Mouse (Mus musculus) midbrain, embryonic 12.5 days (tissue): ENCODE data around the gene Hoxd9. TPM values are rescaled to one million over a fixed set of nuclear protein-coding genes. Genes with fewer than 3 reads are reported as not detected.

Experiments
- ATAC-seq: fragments of 200-750 bp; cut with Nextera tagmentation; 2 replicates; pipeline ENCODE4 v1.8.0; 2017; ENCODE audit warnings: low read depth, moderate TSS enrichment, moderate library complexity; ENCODE audit not compliant: low FRiP score
- H3K27ac ChIP-seq: fragments of 300-500 bp; sonication (generic); replicated peaks from 2 replicates; pipeline ENCODE4 v1.5.1; 2016; ENCODE audit warnings: mild to moderate bottlenecking
- H3K27me3 ChIP-seq: fragments of 300-500 bp; sonication (generic); 2 replicates; pipeline ENCODE4 v1.6.1; 2016; ENCODE audit warnings: mild to moderate bottlenecking
- H3K36me3 ChIP-seq: fragments of 300-500 bp; sonication (generic); 2 replicates; pipeline ENCODE4 v1.6.1; 2016
- H3K4me1 ChIP-seq: fragments of 300-500 bp; sonication (generic); 2 replicates; pipeline ENCODE4 v1.6.1; 2016
- H3K4me2 ChIP-seq: fragments of 300-500 bp; sonication (generic); replicated peaks from 2 replicates; pipeline ENCODE4 v1.6.1; 2016; ENCODE audit warnings: mild to moderate bottlenecking, moderate library complexity
- H3K4me3 ChIP-seq: fragments of 300-500 bp; sonication (generic); 2 replicates; pipeline ENCODE4 v1.5.1; 2016; ENCODE audit warnings: mild to moderate bottlenecking
- H3K9ac ChIP-seq: fragments of 300-500 bp; sonication (generic); replicated peaks from 2 replicates; pipeline ENCODE4 v1.6.1; 2016; ENCODE audit warnings: mild to moderate bottlenecking, moderate library complexity
- H3K9me3 ChIP-seq: fragments of 300-500 bp; sonication (generic); 2 replicates; pipeline ENCODE4 v1.6.1; 2016; ENCODE audit warnings: mild to moderate bottlenecking
- WGBS: fragments of 180-500 bp; shearing (Covaris S2); methylation state at CpG from one replicate; pipeline ENCODE4 v1.1.7; 2016; 5-methylcytosine and 5-hydroxymethylcytosine counted together
- polyA plus RNA-seq: library from polyadenylated mRNA; unstranded; fragments of >200 nt; fragmentation: Nextera tagmentation; extraction: Ambion mirVana; gene quantifications from 2 replicates; pipeline ENCODE4 v1.2.1, GENCODE M21; 2016

Hoxd9 gene
- polyA plus RNA-seq, result not detected in 2 replicates

DNA sequence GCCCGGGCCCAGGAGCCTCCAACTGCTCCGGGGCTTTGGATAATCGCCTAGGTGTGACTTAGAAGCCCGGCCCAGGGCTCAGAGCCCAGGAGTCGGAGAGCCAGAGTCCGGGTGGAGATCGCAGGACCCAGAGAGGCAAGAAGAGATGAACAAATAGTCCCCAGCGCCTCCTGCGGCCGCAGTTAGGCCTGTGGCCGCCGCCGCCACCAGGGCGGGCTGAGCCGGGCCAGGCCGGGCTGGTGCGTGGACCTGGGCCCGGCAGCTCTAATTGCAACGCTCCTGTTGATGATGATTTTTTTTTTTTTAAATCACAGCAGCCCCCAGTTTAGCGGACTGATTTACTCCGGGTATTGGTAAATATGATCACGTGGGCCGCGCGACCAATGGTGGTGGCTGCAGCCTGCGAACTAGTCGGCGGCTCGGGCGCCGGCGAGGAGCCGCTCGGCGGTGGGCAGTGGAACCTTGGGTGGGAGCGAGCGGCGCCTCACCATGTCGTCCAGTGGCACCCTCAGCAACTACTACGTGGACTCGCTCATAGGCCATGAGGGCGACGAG is at the start of gene Hoxd9:
Gene Hoxd9, plus strand, starts transcription at position 161 of the 555 bp plus-strand sequence.
- Histone ChIP-seq H3K9ac (no peak within 1 kb of the TSS), H3K27ac (no peak within 1 kb of the TSS), H3K4me3 (peak within 1 kb of the TSS; percentile 35), H3K36me3 (no peaks in the 10 kb centered on the region), H3K4me1 (peaks cover 14% of the 10 kb centered on the region), H3K4me2 (peak within 1 kb of the TSS; percentile 53), H3K27me3 (peaks cover 95% of the 10 kb centered on the region), H3K9me3 (no peaks in the 10 kb centered on the region)
- peak; percentile 78 for ATAC-seq
- under 1% methylated on average over 43 of the region's 43 CpGs for WGBS

DNA sequence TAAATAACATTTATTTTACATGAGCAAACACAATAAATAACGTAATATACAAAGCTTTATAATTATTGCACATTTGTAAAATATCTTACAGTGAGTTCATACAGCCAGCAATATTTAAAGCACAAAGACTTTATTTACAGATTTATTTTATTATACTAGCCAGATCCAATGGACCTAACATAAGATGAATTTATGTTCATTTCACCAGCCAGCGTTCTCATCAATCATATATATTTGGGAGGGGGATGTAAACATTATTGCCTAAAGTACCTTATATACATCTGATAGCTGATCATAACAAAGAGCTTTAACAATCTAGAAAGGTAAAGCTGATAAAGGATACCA is 44.6 kb upstream of the Hoxd9 start:
- Histone ChIP-seq H3K36me3 (no peaks in the 10 kb centered on the region), H3K4me3 (no peak overlapping the region), H3K27ac (no peak overlapping the region), H3K9ac (no peak overlapping the region), H3K4me1 (peaks cover 7% of the 10 kb centered on the region), H3K27me3 (peaks cover 85% of the 10 kb centered on the region), H3K4me2 (no peak overlapping the region), H3K9me3 (no peaks in the 10 kb centered on the region)
- ATAC-seq, result no peak
- 33% methylated on average over 2 of the region's 2 CpGs for WGBS

DNA sequence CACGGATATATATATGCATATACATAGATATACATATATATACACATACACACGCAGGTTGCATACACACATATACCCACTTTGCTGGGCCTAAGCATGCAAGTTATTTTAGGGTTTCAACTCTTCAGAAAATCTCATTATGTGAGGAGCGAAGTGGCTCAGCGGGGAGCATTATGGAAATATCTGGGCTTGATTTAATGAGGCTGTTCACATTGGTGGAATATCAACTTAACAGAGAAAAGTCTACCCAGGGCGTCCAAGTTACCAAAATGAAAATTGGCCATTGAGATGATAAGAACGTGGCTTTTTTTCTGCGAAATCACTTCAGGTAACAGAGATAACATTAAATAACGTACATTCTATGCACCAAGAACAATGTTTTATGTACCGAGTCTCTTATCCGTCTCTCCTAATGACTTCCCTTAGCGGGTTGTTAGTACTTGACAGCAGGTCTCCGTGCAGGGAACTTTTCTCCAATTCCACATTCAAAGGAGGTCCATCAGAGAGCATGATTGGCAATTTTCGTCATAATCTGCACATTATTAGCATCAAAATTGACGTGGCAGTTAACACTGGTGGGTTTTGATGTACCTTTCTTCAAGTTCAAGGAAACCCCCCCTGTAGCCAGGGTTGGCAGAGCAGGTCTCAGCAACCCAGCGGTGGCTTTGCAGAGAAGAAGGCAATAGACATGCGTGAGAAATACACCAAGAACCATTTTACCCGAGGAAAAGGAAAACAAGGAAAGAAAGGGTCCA is 43.6 kb upstream of the Hoxd9 start:
- ATAC-seq, result no peak
- 12% methylated on average over 17 of the region's 17 CpGs for WGBS
- H3K27ac ChIP-seq, result no peak overlapping the region
- H3K27me3 ChIP-seq, result peaks cover 85% of the 10 kb centered on the region
- H3K36me3 ChIP-seq, result no peaks in the 10 kb centered on the region
- no peak overlapping the region for H3K4me3 ChIP-seq
- H3K9me3 ChIP-seq, result no peaks in the 10 kb centered on the region
- no peak overlapping the region for H3K4me2 ChIP-seq
- H3K9ac ChIP-seq, result no peak overlapping the region
- H3K4me1 ChIP-seq, result peaks cover 7% of the 10 kb centered on the region

DNA sequence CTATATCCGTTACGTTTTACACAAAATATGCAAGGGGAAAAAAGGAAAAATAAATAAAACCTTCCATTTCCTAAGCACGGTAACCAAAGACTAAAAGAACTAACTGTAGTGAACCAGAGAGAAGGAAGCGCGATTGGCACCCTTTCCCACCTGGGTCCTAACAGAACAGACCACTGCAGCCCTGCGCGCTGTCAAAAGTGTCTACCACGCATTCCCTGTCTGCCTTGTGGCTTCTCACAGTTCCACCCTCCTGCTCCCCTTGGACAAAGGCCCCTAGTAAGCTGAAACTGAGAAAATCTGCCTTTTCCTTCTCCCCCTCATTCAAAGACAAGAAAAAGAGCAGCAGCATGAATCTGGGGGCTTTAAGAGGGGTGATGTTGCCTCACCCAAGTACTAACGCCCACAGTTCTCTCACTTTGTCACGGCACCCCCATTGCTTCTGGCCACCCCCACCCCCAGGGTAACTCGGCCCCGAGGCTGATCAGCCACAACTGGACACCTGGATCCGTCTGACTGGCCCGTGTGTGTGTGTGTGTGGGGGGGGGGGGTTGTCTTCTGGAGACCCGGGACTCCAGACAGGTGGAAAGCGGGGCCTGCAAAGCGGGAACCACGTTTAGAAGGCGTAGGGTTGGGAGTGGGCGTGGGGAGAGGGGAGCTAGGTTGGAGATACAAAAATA is 42.6 kb upstream of the Hoxd9 start:
- Histone ChIP-seq H3K9ac (no peak overlapping the region), H3K4me1 (peaks cover 7% of the 10 kb centered on the region), H3K9me3 (no peaks in the 10 kb centered on the region), H3K4me2 (peak overlapping the region; percentile 50; the same call in 1 of the 2 replicates), H3K36me3 (no peaks in the 10 kb centered on the region), H3K4me3 (0 out of 2 replicates have a peak overlapping the region, but pooled peaks have one; percentile 7), H3K27me3 (peaks cover 85% of the 10 kb centered on the region), H3K27ac (no peak overlapping the region)
- WGBS, result 3% methylated on average over 14 of the region's 20 CpGs
- ATAC-seq, result no peak

DNA sequence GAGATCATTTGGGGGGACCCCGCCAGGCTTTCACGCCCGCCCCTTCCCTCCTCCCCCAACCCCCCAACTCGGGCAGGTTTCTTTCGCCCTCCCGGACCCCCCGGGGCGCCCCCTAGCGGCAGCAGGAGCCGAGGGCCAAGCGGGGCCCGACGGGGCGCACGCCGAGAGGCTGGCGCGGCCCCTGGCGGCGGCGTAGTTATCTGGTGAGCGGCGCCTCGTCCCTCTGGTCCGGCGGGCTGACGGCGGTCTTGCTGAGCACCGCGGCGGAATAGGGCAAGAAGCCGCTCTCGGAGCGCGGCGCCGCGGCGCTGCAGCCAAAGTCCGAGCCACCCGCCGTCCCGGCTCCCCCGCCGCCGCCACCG is 42.1 kb upstream of the Hoxd9 start:
- H3K4me3 ChIP-seq, result peak overlapping the region; percentile 38
- peak overlapping the region; percentile 50 for H3K4me2 ChIP-seq
- under 1% methylated on average over 42 of the region's 47 CpGs for WGBS
- peaks cover 7% of the 10 kb centered on the region for H3K4me1 ChIP-seq
- no peak for ATAC-seq
- no peak overlapping the region for H3K27ac ChIP-seq
- no peaks in the 10 kb centered on the region for H3K36me3 ChIP-seq
- H3K9ac ChIP-seq, result peak overlapping the region; percentile 31; the same call in 1 of the 2 replicates
- H3K9me3 ChIP-seq, result no peaks in the 10 kb centered on the region
- H3K27me3 ChIP-seq, result peaks cover 84% of the 10 kb centered on the region

DNA sequence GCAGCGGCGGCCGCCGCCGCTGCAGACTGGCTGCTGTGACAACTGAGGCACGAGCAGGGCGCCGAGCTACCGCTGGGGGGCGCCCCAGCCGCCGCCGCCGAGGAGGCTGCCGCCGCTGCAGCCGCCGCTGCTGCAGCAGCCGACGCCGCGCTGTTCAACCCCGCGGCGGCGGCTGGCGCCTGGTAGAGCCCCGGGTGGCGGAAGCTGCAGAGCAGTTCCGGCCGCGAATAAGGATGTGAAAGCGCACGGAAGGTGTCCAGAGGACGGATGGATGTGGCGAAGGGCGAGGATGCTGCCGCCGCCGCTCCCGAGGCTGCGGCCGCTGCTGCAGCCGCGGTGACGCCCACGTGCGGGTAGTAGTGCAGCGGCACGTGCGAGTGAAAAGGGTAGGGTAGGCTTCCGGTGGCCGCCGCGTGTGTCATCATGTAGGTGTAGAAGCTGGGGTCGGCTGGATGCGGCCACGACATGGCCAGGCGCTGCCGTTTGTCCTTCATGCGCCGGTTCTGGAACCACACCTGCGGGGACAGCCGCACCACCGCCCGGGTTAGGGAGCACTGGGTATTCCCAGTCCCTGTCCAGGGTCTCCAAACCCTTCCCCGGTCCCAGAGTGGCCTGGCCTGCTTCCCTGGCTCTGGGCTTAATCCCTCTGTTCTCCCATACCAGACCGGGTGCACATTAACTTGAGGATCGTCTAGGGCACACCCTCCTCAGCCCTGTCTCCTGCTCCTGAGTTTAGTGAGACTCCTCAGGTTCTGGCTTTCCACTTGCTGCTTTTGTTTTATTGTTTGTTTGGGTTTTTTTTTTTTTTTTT is 41.5 kb upstream of the Hoxd9 start:
- H3K27ac ChIP-seq, result no peak overlapping the region
- H3K4me3 ChIP-seq, result peak overlapping the region; percentile 38
- H3K4me2 ChIP-seq, result peak overlapping the region; percentile 50
- peak overlapping the region; percentile 31; the same call in 1 of the 2 replicates for H3K9ac ChIP-seq
- peaks cover 7% of the 10 kb centered on the region for H3K4me1 ChIP-seq
- H3K36me3 ChIP-seq, result no peaks in the 10 kb centered on the region
- H3K9me3 ChIP-seq, result no peaks in the 10 kb centered on the region
- H3K27me3 ChIP-seq, result peaks cover 85% of the 10 kb centered on the region
- WGBS, result under 1% methylated on average over 64 of the region's 69 CpGs
- ATAC-seq, result no peak; the same call in 1 of the 2 replicates

DNA sequence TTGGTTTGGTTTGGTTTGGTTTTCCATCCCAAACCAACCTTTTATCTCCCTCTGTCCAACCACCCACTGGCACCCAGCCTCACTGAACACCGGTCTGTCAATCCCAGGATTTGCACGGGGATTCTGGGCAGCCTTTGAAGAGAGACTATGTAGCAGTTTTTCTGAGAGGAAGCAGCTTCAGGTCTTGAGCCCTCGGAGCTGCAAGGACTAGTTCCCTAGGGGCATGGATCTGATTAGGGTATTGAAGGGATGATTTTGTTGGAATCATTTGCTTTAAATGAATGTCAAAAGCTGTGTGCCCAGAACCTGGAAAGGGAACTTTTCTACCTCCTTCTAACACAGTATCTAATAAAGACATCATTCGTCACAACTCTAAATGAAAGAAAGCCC is 40.9 kb upstream of the Hoxd9 start:
- H3K4me1 ChIP-seq, result peaks cover 8% of the 10 kb centered on the region
- 2% methylated on average over 4 of the region's 4 CpGs for WGBS
- no peak overlapping the region for H3K27ac ChIP-seq

DNA sequence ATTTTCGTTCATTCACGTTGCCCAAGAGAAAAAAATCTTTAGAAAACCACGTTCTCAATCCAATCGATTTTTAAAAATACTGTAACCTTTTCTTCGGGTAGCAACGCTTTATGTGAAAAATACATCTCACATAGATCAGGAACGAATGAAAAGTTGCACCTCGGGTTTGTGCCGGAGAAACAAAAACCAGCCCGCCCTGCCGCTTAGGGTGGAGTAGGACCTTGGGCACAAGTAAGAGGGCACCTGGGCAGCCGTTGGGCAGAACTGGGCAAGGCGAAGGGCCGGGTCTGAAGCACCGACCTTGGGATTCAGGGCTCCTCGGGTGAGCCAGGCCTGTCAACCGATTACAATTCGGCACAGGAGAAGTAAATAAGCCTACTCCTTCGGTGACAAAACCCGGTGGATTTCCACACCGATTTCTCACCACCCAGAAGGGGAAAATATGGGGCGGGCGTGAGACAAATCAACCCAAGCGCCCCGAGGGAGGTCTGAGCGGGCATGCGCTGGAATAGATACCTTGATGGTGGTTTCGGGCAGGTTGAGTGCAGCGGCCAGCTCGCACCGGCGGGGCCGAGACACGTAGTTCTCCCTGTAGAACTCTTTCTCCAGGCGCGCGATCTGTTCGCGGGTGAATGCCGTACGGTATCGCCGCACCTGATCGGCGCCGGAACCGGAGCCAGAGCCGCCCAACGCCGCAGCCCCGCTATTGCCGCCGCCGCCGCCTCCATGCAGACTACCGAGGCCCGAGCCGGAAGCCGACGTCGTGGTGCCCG is 40.1 kb upstream of the Hoxd9 start:
- no peak for ATAC-seq
- Histone ChIP-seq H3K27me3 (peaks cover 87% of the 10 kb centered on the region), H3K9me3 (no peaks in the 10 kb centered on the region), H3K27ac (no peak overlapping the region; the same call in 1 of the 2 replicates), H3K4me3 (peak overlapping the region; percentile 27), H3K4me1 (peaks cover 10% of the 10 kb centered on the region), H3K4me2 (no peak overlapping the region), H3K9ac (0 out of 2 replicates have a peak overlapping the region, but pooled peaks have one; percentile 6), H3K36me3 (no peaks in the 10 kb centered on the region)
- 3% methylated on average over 62 of the region's 62 CpGs for WGBS

More for the DNA sequence above, 40.9 kb upstream of the Hoxd9 start:
- H3K27me3 ChIP-seq, result peaks cover 87% of the 10 kb centered on the region
- no peak overlapping the region for H3K9ac ChIP-seq
- no peaks in the 10 kb centered on the region for H3K9me3 ChIP-seq
- no peak overlapping the region; the same call in 1 of the 2 replicates for H3K4me3 ChIP-seq
- no peak for ATAC-seq
- no peaks in the 10 kb centered on the region for H3K36me3 ChIP-seq
- H3K4me2 ChIP-seq, result no peak overlapping the region

DNA sequence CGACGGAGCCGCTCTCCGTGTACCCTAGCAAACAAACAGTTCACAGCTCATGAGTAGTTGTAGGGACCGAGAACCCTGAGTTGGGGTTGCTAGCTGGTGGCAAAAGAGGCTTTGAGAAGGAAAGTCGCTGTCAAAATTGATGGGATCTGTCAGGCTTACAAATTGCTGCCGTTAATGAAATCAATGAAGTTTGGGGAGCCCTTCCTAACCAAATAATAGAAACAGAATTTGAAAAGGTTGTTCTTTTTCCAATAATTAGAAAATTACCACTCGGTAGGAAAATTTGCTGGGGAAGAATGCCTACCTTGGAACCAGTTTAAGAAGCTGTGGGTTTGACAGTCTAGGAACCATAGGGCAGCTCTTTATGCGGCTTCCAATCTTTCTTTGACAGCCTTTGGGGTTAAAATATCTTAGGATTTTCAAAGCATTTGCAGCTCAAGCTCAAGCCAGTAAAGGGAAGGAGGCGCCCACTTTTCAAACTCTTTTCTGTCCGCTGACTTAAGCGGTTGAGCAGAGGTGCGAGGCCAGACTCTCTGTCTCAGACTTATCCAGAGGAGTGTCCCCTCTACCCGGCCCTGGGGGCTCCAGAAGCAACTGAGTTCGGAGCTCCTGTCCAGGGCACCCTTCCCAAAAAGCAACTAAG is 39.4 kb upstream of the Hoxd9 start:
- no peak overlapping the region for H3K4me2 ChIP-seq

DNA sequence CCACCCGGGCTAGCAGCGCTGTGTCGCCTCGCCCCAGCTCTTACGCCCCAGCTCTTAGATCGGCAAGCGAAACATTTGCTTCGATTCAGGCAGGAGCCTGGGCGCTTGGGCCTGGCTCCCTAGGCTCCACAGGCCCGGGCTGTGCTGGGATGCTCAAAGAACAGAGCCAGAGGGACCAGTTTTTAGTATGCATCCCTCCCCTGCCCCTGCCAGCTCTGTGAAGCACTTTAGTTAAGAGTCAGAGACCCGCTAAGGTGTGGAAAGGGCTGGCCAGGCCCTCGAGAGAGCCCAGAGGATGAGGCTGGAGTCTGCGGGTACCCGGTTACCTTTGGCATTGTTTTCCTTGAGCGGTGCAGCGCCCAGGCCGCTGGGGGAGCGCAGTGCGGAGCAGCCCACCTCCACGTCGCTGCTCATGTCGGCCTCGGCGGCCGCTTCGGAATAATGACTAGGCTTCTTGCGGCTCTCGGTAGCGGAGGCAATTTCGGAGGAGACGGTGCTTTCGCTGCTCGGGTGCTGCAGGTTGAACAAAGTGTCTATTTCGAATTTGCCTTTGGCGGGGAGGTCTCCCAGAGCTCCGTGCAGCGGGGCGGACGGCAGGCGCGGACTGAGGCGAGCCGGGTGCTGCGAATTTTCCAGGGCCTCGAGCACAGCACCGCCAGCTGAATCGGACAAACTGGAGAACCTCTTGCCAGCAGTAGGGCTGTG is 38.7 kb upstream of the Hoxd9 start:
- no peak for ATAC-seq
- peaks cover 96% of the 10 kb centered on the region for H3K27me3 ChIP-seq
- WGBS, result under 1% methylated on average over 47 of the region's 47 CpGs
- peak overlapping the region; percentile 27 for H3K4me3 ChIP-seq
- no peak overlapping the region for H3K9ac ChIP-seq
- no peaks in the 10 kb centered on the region for H3K36me3 ChIP-seq
- H3K4me2 ChIP-seq, result 0 out of 2 replicates have a peak overlapping the region, but pooled peaks have one; percentile 5
- peak overlapping the region; percentile 49; the same call in 1 of the 2 replicates for H3K27ac ChIP-seq
- peaks cover 10% of the 10 kb centered on the region for H3K4me1 ChIP-seq
- H3K9me3 ChIP-seq, result no peaks in the 10 kb centered on the region

More for the DNA sequence above, 39.4 kb upstream of the Hoxd9 start:
- H3K27ac ChIP-seq, result peak overlapping the region; percentile 49; the same call in 1 of the 2 replicates
- no peak overlapping the region for H3K9ac ChIP-seq
- WGBS, result 2% methylated on average over 15 of the region's 15 CpGs
- no peak for ATAC-seq
- peak overlapping the region; percentile 27 for H3K4me3 ChIP-seq
- peaks cover 92% of the 10 kb centered on the region for H3K27me3 ChIP-seq
- H3K9me3 ChIP-seq, result no peaks in the 10 kb centered on the region
- no peaks in the 10 kb centered on the region for H3K36me3 ChIP-seq
- peaks cover 10% of the 10 kb centered on the region for H3K4me1 ChIP-seq
